Mouse (Mus musculus) CH12F3 (cell line): ENCODE data around the gene Gm2035.
"Not testable (repeated sequence)": the region's sequence is repeated elsewhere in the genome, so short reads cannot be mapped to it uniquely, and the experiment has no call there.

ENCODE experiments used
- in situ Hi-C: fragments of 300-500 bp; cut with MboI; formaldehyde crosslinking; loops from 2 replicates; pipeline ENCODE4 v1.14.3; 2020; ENCODE audit warnings: low sequenced_read_pairs

Gene Gm2035

DNA sequence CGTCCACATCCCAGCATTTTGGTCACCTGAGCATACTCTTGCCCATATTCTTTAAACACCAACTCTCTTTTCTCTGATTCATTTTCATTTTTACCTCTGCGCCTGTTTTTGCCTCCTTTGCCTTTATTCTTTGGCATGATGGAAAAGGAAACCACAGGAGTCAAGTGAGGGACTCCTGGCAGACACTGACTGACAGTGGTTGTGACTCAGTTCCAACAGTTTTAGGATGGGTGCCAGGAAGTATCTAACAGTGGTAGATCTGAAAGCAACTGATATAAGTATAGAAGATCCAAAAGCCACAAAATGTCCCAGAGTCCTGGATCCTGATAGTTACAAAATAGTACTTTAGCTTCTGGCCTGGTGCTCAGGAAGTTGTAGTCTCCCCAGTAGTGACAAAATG lies at the start of gene Gm2035:
Gene Gm2035 (minus strand): TSS at position 137 of the 400 bp plus-strand sequence.
- in situ Hi-C loops: not testable (repeated sequence)

DNA sequence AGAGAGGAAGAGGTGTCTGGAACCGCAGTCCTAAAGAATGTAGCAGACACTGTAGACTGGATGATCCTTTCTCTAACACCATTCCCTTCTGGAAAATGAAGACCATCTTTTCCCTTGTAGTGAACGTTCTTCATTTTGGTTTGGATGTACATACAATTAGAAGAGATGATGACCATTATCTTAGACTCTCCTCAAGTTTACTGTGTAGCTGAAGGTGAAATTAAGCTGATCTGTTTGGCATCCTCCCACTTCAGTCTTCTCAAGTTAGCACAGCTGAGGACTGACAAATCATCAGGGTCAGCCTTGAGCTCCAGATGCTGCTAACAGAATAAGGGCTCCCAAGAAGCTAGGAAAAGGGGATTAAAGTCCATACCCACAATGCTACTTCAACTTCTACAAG lies 34.1 kb upstream of the Gm2035 start, which contains the start of gene Gm2042:
Gene Gm2042 (plus strand): TSS at position 301 of the 400 bp plus-strand sequence.
- in situ Hi-C loops: not testable (repeated sequence)

DNA sequence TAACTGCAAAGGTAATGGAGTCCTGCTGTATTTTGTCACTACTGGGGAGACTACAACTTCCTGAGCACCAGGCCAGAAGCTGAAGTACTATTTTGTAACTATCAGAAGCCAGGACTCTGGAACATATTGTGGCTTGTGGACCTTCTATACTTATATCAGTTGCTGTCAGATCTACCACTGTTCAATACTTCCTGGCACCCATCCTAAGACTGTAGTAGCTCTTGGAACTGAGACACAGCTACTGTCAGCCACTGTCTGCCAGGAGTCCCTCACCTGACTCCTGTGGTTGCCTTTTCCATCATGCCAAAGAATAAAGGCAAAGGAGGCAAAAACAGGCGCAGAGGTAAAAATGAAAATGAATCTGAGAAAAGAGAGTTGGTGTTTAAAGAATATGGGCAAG lies 24.6 kb downstream of the Gm2035 start, which contains the start of gene Gm2022:
Gene Gm2022 (plus strand): TSS at position 301 of the 400 bp plus-strand sequence.
- in situ Hi-C loops: not testable (repeated sequence)

DNA sequence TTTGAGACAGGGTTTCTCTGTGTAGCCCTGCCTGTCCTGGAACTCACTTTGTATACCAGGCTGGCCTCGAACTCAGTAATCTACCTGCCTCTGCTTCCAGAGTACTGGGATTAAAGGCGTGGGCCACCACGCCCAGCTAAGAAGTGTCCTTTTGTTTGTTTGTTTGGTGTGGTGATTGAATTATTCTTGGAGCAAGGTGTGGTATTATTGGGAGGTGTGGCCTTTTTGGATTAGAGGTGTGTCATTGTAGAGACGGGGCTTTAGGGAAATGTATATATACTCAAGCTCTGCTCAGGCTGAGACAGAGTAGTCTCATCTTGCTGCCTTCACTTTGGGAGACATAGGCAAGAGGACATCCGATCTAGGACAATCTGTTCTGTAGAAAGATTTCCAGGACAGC lies 45.9 kb downstream of the Gm2035 start, which contains the start of gene Gm2016:
Gene Gm2016 (plus strand): TSS at position 301 of the 400 bp plus-strand sequence.
- in situ Hi-C loops: not testable (repeated sequence)
